Mouse (Mus musculus) neural tube, embryonic 11.5 days (tissue): ENCODE measurements around the gene Klf16. TPM values are rescaled to one million over a fixed set of nuclear protein-coding genes. Genes with fewer than 3 reads are reported as not detected.

ENCODE experiments used
- ATAC-seq: fragments of 200-750 bp; cut with Nextera tagmentation; 2 replicates; pipeline ENCODE4 v1.8.0; 2017; ENCODE audit warnings: moderate number of reproducible peaks, mild to moderate bottlenecking, moderate TSS enrichment, moderate library complexity; ENCODE audit not compliant: insufficient read depth, low FRiP score, low TSS enrichment
- DNase-seq: peaks from one replicate; pipeline ENCODE4 v3.0.0-alpha.2; 2015; ENCODE audit warnings: low spot score
- H3K27ac ChIP-seq: fragments of 300-500 bp; sonication (generic); 2 replicates; pipeline ENCODE4 v1.5.1; 2014; ENCODE audit warnings: low read depth, mild to moderate bottlenecking, low read length
- H3K27me3 ChIP-seq: fragments of 300-500 bp; sonication (generic); 2 replicates; pipeline ENCODE4 v1.6.1; 2014; ENCODE audit warnings: mild to moderate bottlenecking, low read length, mixed read lengths; ENCODE audit not compliant: control insufficient read depth, insufficient read depth
- H3K36me3 ChIP-seq: fragments of 300-500 bp; sonication (generic); 2 replicates; pipeline ENCODE4 v1.6.1; 2014; ENCODE audit warnings: mild to moderate bottlenecking, low read length, moderate library complexity, mixed read lengths; ENCODE audit not compliant: control insufficient read depth, insufficient read depth
- H3K4me1 ChIP-seq: fragments of 300-500 bp; sonication (generic); 2 replicates; pipeline ENCODE4 v1.6.1; 2014; ENCODE audit warnings: low read length, mixed read lengths; ENCODE audit not compliant: control insufficient read depth, insufficient read depth
- H3K4me2 ChIP-seq: fragments of 300-500 bp; sonication (generic); 2 replicates; pipeline ENCODE4 v1.6.1; 2014; ENCODE audit warnings: low read depth, mild to moderate bottlenecking, moderate library complexity
- H3K4me3 ChIP-seq: fragments of 300-500 bp; sonication (generic); 2 replicates; pipeline ENCODE4 v1.5.1; 2014; ENCODE audit warnings: low read depth, low read length
- H3K9ac ChIP-seq: fragments of 300-500 bp; sonication (generic); 2 replicates; pipeline ENCODE4 v1.6.1; 2014; ENCODE audit warnings: mild to moderate bottlenecking, low read length
- H3K9me3 ChIP-seq: fragments of 300-500 bp; sonication (generic); 2 replicates; pipeline ENCODE4 v1.6.1; 2016; ENCODE audit warnings: low read length; ENCODE audit not compliant: control insufficient read depth
- WGBS: fragments of 180-500 bp; shearing (Covaris S2); extraction: QIAGEN DNeasy Blood & Tissue Kit; methylation state at CpG from one replicate; pipeline ENCODE4 v1.1.7; 2014; 5-methylcytosine and 5-hydroxymethylcytosine counted together
- polyA plus RNA-seq: library from polyadenylated mRNA; unstranded; fragments of >200 nt; fragmentation: Nextera tagmentation; extraction: Ambion mirVana; gene quantifications from 2 replicates; pipeline ENCODE4 v1.2.1, GENCODE M21; 2014

Gene Klf16
- polyA plus RNA-seq, 1 experiment from 2014 or later, result 5.5 TPM

- DNase-seq (no peak), ATAC-seq (no peak)
- Histone ChIP-seq H3K9ac (no peak overlapping the region), H3K4me1 (no peaks in the 10 kb centered on the region), H3K4me3 (no peak overlapping the region), H3K27ac (no peak overlapping the region), H3K4me2 (no peak overlapping the region), H3K27me3 (no peaks in the 10 kb centered on the region), H3K9me3 (no peaks in the 10 kb centered on the region), H3K36me3 (peaks cover 34% of the 10 kb centered on the region)
- 95% methylated on average over 4 of the region's 4 CpGs for WGBS
Measured at GRCm38 (mm10) chr10:80546945-80547344, 30.2 kb downstream of the Klf16 start.

GRCm38 (mm10) chr10:80545590-80545989 is 31.5 kb downstream of the Klf16 start:
- 96% methylated on average over 8 of the region's 8 CpGs for WGBS
- no peak for DNase-seq

GRCm38 (mm10) chr10:80543873-80544272 is 33.2 kb downstream of the Klf16 start:
- no peak for ATAC-seq
- Histone ChIP-seq H3K27ac (no peak overlapping the region), H3K4me1 (no peaks in the 10 kb centered on the region), H3K9me3 (no peaks in the 10 kb centered on the region), H3K4me2 (no peak overlapping the region), H3K27me3 (no peaks in the 10 kb centered on the region), H3K36me3 (peaks cover 28% of the 10 kb centered on the region), H3K9ac (no peak overlapping the region), H3K4me3 (no peak overlapping the region)
- no peak for DNase-seq
- WGBS, result 96% methylated on average over 14 of the region's 14 CpGs

More at GRCm38 (mm10) chr10:80545590-80545989, 31.5 kb downstream of the Klf16 start:
- Histone ChIP-seq H3K36me3 (peaks cover 34% of the 10 kb centered on the region), H3K27ac (no peak overlapping the region), H3K9me3 (no peaks in the 10 kb centered on the region), H3K4me3 (no peak overlapping the region), H3K4me2 (no peak overlapping the region), H3K27me3 (no peaks in the 10 kb centered on the region), H3K4me1 (no peaks in the 10 kb centered on the region), H3K9ac (no peak overlapping the region)
- ATAC-seq, result no peak

GRCm38 (mm10) chr10:80539493-80539892 is 37.6 kb downstream of the Klf16 start:
- Histone ChIP-seq H3K9me3 (no peaks in the 10 kb centered on the region), H3K27me3 (peaks cover 21% of the 10 kb centered on the region), H3K4me3 (no peak overlapping the region), H3K4me2 (no peak overlapping the region), H3K4me1 (no peaks in the 10 kb centered on the region), H3K36me3 (peaks cover 15% of the 10 kb centered on the region), H3K9ac (no peak overlapping the region), H3K27ac (no peak overlapping the region)
- DNase-seq (no peak), ATAC-seq (no peak)
- WGBS, result 54% methylated on average over 5 of the region's 5 CpGs

- no peak within 1 kb of the TSS for H3K4me3 ChIP-seq
- peaks cover 12% of the 10 kb centered on the region for H3K36me3 ChIP-seq
- DNase-seq, result peak; percentile 79
- peak; percentile 78 for ATAC-seq
- 0 out of 2 replicates have a peak within 1 kb of the TSS, but pooled peaks have one; percentile 7 for H3K4me2 ChIP-seq
- no peak within 1 kb of the TSS for H3K27ac ChIP-seq
- no peak within 1 kb of the TSS for H3K9ac ChIP-seq
- no peaks in the 10 kb centered on the region for H3K4me1 ChIP-seq
- WGBS, result 1% methylated on average over 30 of the region's 30 CpGs
- no peaks in the 10 kb centered on the region for H3K9me3 ChIP-seq
- peaks cover 21% of the 10 kb centered on the region for H3K27me3 ChIP-seq
Measured at GRCm38 (mm10) chr10:80538710-80539394, 38.3 kb downstream of the Klf16 start, which contains the start of gene Atp8b3. Gene Atp8b3 (minus strand): TSS chr10:80539124.

GRCm38 (mm10) chr10:80538180-80538579 is 38.9 kb downstream of the Klf16 start:
- H3K36me3 ChIP-seq, result peaks cover 6% of the 10 kb centered on the region
- no peaks in the 10 kb centered on the region for H3K4me1 ChIP-seq
- H3K4me2 ChIP-seq, result no peak overlapping the region
- no peak overlapping the region for H3K9ac ChIP-seq
- no peaks in the 10 kb centered on the region for H3K9me3 ChIP-seq
- no peak overlapping the region for H3K27ac ChIP-seq
- H3K27me3 ChIP-seq, result peaks cover 21% of the 10 kb centered on the region
- no peak overlapping the region for H3K4me3 ChIP-seq
- 56% methylated on average over 5 of the region's 5 CpGs for WGBS
- no peak for DNase-seq
- no peak for ATAC-seq

GRCm38 (mm10) chr10:80535711-80536110 is 41.4 kb downstream of the Klf16 start:
- H3K27me3 ChIP-seq, result peaks cover 21% of the 10 kb centered on the region
- H3K4me2 ChIP-seq, result no peak overlapping the region
- ATAC-seq (no peak), DNase-seq (no peak)
- no peak overlapping the region for H3K4me3 ChIP-seq
- 7% methylated on average over 13 of the region's 13 CpGs for WGBS
- no peaks in the 10 kb centered on the region for H3K9me3 ChIP-seq
- H3K4me1 ChIP-seq, result no peaks in the 10 kb centered on the region
- H3K27ac ChIP-seq, result no peak overlapping the region
- no peaks in the 10 kb centered on the region for H3K36me3 ChIP-seq
- no peak overlapping the region for H3K9ac ChIP-seq

- Histone ChIP-seq H3K27me3 (peaks cover 21% of the 10 kb centered on the region), H3K4me1 (no peaks in the 10 kb centered on the region), H3K4me2 (no peak overlapping the region), H3K4me3 (no peak overlapping the region), H3K27ac (no peak overlapping the region), H3K9ac (no peak overlapping the region), H3K36me3 (no peaks in the 10 kb centered on the region), H3K9me3 (no peaks in the 10 kb centered on the region)
- DNase-seq, result no peak
- WGBS, result 8% methylated on average over 14 of the region's 14 CpGs
- ATAC-seq, result no peak
Measured at GRCm38 (mm10) chr10:80535071-80535470, 42.0 kb downstream of the Klf16 start.

GRCm38 (mm10) chr10:80533704-80534103 is 43.4 kb downstream of the Klf16 start:
- H3K27ac ChIP-seq, result no peak overlapping the region
- H3K4me2 ChIP-seq, result no peak overlapping the region
- peaks cover 21% of the 10 kb centered on the region for H3K27me3 ChIP-seq
- H3K9ac ChIP-seq, result no peak overlapping the region
- H3K9me3 ChIP-seq, result no peaks in the 10 kb centered on the region
- no peaks in the 10 kb centered on the region for H3K4me1 ChIP-seq
- ATAC-seq, result no peak
- no peaks in the 10 kb centered on the region for H3K36me3 ChIP-seq
- no peak for DNase-seq
- 15% methylated on average over 7 of the region's 7 CpGs for WGBS
- H3K4me3 ChIP-seq, result no peak overlapping the region
